Mouse (Mus musculus): ENCODE results near the gene Eif4e3.

The Eif4e3 gene

GRCm38 (mm10) chr6:99620471-99620870 is 46.1 kb downstream of the Eif4e3 start:
- DNase-seq, result no peak

- DNase-seq, result no peak
These were observed 46.6 kb downstream of the Eif4e3 start for GRCm38 (mm10) chr6:99619964-99620363.

GRCm38 (mm10) chr6:99619466-99619865 is 47.1 kb downstream of the Eif4e3 start:
- DNase-seq, result no peak

- DNase-seq, result no peak
These were observed 48.7 kb downstream of the Eif4e3 start for GRCm38 (mm10) chr6:99617867-99618266.

GRCm38 (mm10) chr6:99617415-99617814 is 49.2 kb downstream of the Eif4e3 start:
- no peak for DNase-seq

- DNase-seq, result no peak
These were observed 51.3 kb downstream of the Eif4e3 start for GRCm38 (mm10) chr6:99615272-99615751.

GRCm38 (mm10) chr6:99614566-99615271 is 51.9 kb downstream of the Eif4e3 start:
- DNase-seq, result no peak

- no peak for DNase-seq
These were observed 54.7 kb downstream of the Eif4e3 start for GRCm38 (mm10) chr6:99611866-99612265.

GRCm38 (mm10) chr6:99610454-99611427 is 55.8 kb downstream of the Eif4e3 start:
- no peak for DNase-seq

GRCm38 (mm10) chr6:99606079-99606478 is 60.5 kb downstream of the Eif4e3 start:
- DNase-seq, result no peak

- DNase-seq, result no peak
These were observed 61.8 kb downstream of the Eif4e3 start for GRCm38 (mm10) chr6:99604758-99605157.

GRCm38 (mm10) chr6:99602434-99602833 is 64.1 kb downstream of the Eif4e3 start:
- DNase-seq, result no peak

- DNase-seq, result no peak
These were observed 65.7 kb downstream of the Eif4e3 start for GRCm38 (mm10) chr6:99600886-99601285.

GRCm38 (mm10) chr6:99600168-99600793 is 66.3 kb downstream of the Eif4e3 start:
- DNase-seq, result peak; percentile 35

GRCm38 (mm10) chr6:99599651-99600050 is 66.9 kb downstream of the Eif4e3 start:
- DNase-seq, result no peak

GRCm38 (mm10) chr6:99599229-99599628 is 67.3 kb downstream of the Eif4e3 start:
- DNase-seq, result no peak

- no peak for DNase-seq
These were observed 89.5 kb downstream of the Eif4e3 start for GRCm38 (mm10) chr6:99577040-99577439.

GRCm38 (mm10) chr6:99575633-99576032 is 90.9 kb downstream of the Eif4e3 start:
- no peak for DNase-seq

Data from cerebellum, adult 8-10 months (tissue).